Mouse (Mus musculus) spleen, adult 2 months (tissue): ENCODE measurements around the gene Fhit. TPM values are rescaled to one million over a fixed set of nuclear protein-coding genes. Genes with fewer than 3 reads are reported as not detected.

Experiments used
- DNase-seq, 2 experiments: peaks; one replicate each; pipeline versions ENCODE4 v3.0.0 to v3.0.0-alpha.2; 2012 to 2021; ENCODE audit warnings: low spot score in 2 of 2, low read depth in 1 of 2
- H3K27ac ChIP-seq: fragments of 200-500 bp; 2 replicates; pipeline ENCODE4 v1.5.1; 2012; ENCODE audit warnings: low read length, inconsistent platforms; ENCODE audit not compliant: insufficient read depth
- H3K27me3 ChIP-seq: fragments of 200-500 bp; 2 replicates; pipeline ENCODE4 v1.6.1; 2012; ENCODE audit warnings: mild to moderate bottlenecking, moderate library complexity, low read length, inconsistent platforms; ENCODE audit not compliant: control insufficient read depth, insufficient read depth
- H3K36me3 ChIP-seq: fragments of 200-500 bp; 2 replicates; pipeline ENCODE4 v1.6.1; 2012; ENCODE audit warnings: mild to moderate bottlenecking, low read length, inconsistent platforms; ENCODE audit not compliant: control insufficient read depth, insufficient read depth
- H3K4me1 ChIP-seq: fragments of 200-500 bp; 2 replicates; pipeline ENCODE4 v1.6.1; 2011; ENCODE audit warnings: inconsistent platforms; ENCODE audit not compliant: control insufficient read depth, insufficient read depth, insufficient read length
- H3K4me3 ChIP-seq: fragments of 200-500 bp; 2 replicates; pipeline ENCODE4 v1.5.1; 2011; ENCODE audit warnings: mild to moderate bottlenecking, inconsistent platforms; ENCODE audit not compliant: insufficient read depth, insufficient read length; ENCODE audit errors: extremely low read depth
- CTCF ChIP-seq: fragments of 200-500 bp; IDR thresholded peaks from 2 replicates; pipeline ENCODE4 v1.5.1; 2011; ENCODE audit warnings: mild to moderate bottlenecking, inconsistent platforms; ENCODE audit not compliant: insufficient read depth, insufficient read length, insufficient replicate concordance; ENCODE audit errors: extremely low read depth
- POLR2A ChIP-seq: fragments of 200-500 bp; IDR thresholded peaks from 2 replicates; pipeline ENCODE4 v1.6.1; 2011; ENCODE audit warnings: low read depth, low read length, inconsistent platforms
- WGBS: fragments of 180-500 bp; shearing (Covaris S2); methylation state at CpG from one replicate; pipeline ENCODE4 v1.1.7; 2018; 5-methylcytosine and 5-hydroxymethylcytosine counted together
- polyA plus RNA-seq: library from polyadenylated mRNA; depleted of rRNA; stranded (reverse); fragments of >200 nt; gene quantifications from 2 replicates; pipeline ENCODE4 v1.2.3, GENCODE M21; 2012

Gene Fhit
- polyA plus RNA-seq, 1 experiment: 2.0 TPM

- no peak for TF ChIP-seq POLR2A
- no peak for TF ChIP-seq CTCF
- Histone ChIP-seq H3K4me3 (no peak overlapping the region), H3K4me1 (no peaks in the 10 kb centered on the region), H3K36me3 (no peaks in the 10 kb centered on the region), H3K27ac (no peak overlapping the region), H3K27me3 (no peaks in the 10 kb centered on the region)
- DNase-seq: no peak
- 57% methylated on average over 7 of the region's 7 CpGs for WGBS
Measured at GRCm38 (mm10) chr14:10046336-10047122, 1115.3 kb downstream of the Fhit start.

- TF ChIP-seq CTCF (no peak), POLR2A (no peak)
- no peaks in the 10 kb centered on the region for H3K27me3 ChIP-seq
- WGBS: 92% methylated on average over 6 of the region's 6 CpGs
- H3K27ac ChIP-seq: no peak overlapping the region
- no peak for DNase-seq
- no peaks in the 10 kb centered on the region for H3K36me3 ChIP-seq
- H3K4me1 ChIP-seq: no peaks in the 10 kb centered on the region
- H3K4me3 ChIP-seq: no peak overlapping the region
Measured at GRCm38 (mm10) chr14:10038021-10038420, 1123.8 kb downstream of the Fhit start.

GRCm38 (mm10) chr14:10036685-10037215 lies 1125.1 kb downstream of the Fhit start:
- no peak for DNase-seq
- Histone ChIP-seq H3K27ac (no peak overlapping the region), H3K4me3 (no peak overlapping the region), H3K4me1 (no peaks in the 10 kb centered on the region), H3K36me3 (no peaks in the 10 kb centered on the region), H3K27me3 (no peaks in the 10 kb centered on the region)
- 77% methylated on average over 2 of the region's 2 CpGs for WGBS
- TF ChIP-seq POLR2A (no peak), CTCF (no peak)

GRCm38 (mm10) chr14:10035682-10036081 lies 1126.2 kb downstream of the Fhit start:
- TF ChIP-seq CTCF (no peak), POLR2A (no peak)
- Histone ChIP-seq H3K27me3 (no peaks in the 10 kb centered on the region), H3K36me3 (no peaks in the 10 kb centered on the region), H3K27ac (no peak overlapping the region), H3K4me1 (no peaks in the 10 kb centered on the region), H3K4me3 (no peak overlapping the region)
- DNase-seq: no peak
- 80% methylated on average over 3 of the region's 3 CpGs for WGBS

GRCm38 (mm10) chr14:10035270-10035669 lies 1126.6 kb downstream of the Fhit start:
- no peak for DNase-seq
- H3K4me1 ChIP-seq: no peaks in the 10 kb centered on the region
- H3K27ac ChIP-seq: no peak overlapping the region
- TF ChIP-seq CTCF (no peak), POLR2A (no peak)
- H3K27me3 ChIP-seq: no peaks in the 10 kb centered on the region
- no peaks in the 10 kb centered on the region for H3K36me3 ChIP-seq
- no peak overlapping the region for H3K4me3 ChIP-seq
- WGBS: 85% methylated on average over 2 of the region's 2 CpGs

- Histone ChIP-seq H3K4me3 (no peak overlapping the region), H3K36me3 (no peaks in the 10 kb centered on the region), H3K27me3 (no peaks in the 10 kb centered on the region), H3K27ac (no peak overlapping the region), H3K4me1 (no peaks in the 10 kb centered on the region)
- no peak for DNase-seq
- WGBS: 93% methylated on average over 2 of the region's 2 CpGs
- TF ChIP-seq POLR2A: no peak
- TF ChIP-seq CTCF: no peak
Measured at GRCm38 (mm10) chr14:10023382-10023781, 1138.5 kb downstream of the Fhit start.

GRCm38 (mm10) chr14:10022304-10022703 lies 1139.5 kb downstream of the Fhit start:
- no peak for TF ChIP-seq POLR2A
- TF ChIP-seq CTCF: no peak
- DNase-seq: no peak
- H3K27me3 ChIP-seq: no peaks in the 10 kb centered on the region
- no peaks in the 10 kb centered on the region for H3K36me3 ChIP-seq
- no peak overlapping the region for H3K4me3 ChIP-seq
- WGBS: 83% methylated on average over 2 of the region's 2 CpGs
- no peaks in the 10 kb centered on the region for H3K4me1 ChIP-seq
- H3K27ac ChIP-seq: no peak overlapping the region
